Mouse (Mus musculus) heart, postnatal 25 days (tissue): ENCODE measurements at regions not wholly inside any gene's neighbourhood (a gene's known extent, or its start where the extent isn't known, plus 50 kb on each side); places are given as distances from the start of the nearest gene placed in this dataset.

ENCODE experiments used
- DNase-seq: peaks from one replicate; pipeline ENCODE4 v3.0.0; 2022; ENCODE audit warnings: low spot score
- intact Hi-C: fragments of 180-260 bp; cut with DNase I; formaldehyde crosslinking; loops from one replicate; pipeline ENCODE4 v1.15.1; 2025

DNA sequence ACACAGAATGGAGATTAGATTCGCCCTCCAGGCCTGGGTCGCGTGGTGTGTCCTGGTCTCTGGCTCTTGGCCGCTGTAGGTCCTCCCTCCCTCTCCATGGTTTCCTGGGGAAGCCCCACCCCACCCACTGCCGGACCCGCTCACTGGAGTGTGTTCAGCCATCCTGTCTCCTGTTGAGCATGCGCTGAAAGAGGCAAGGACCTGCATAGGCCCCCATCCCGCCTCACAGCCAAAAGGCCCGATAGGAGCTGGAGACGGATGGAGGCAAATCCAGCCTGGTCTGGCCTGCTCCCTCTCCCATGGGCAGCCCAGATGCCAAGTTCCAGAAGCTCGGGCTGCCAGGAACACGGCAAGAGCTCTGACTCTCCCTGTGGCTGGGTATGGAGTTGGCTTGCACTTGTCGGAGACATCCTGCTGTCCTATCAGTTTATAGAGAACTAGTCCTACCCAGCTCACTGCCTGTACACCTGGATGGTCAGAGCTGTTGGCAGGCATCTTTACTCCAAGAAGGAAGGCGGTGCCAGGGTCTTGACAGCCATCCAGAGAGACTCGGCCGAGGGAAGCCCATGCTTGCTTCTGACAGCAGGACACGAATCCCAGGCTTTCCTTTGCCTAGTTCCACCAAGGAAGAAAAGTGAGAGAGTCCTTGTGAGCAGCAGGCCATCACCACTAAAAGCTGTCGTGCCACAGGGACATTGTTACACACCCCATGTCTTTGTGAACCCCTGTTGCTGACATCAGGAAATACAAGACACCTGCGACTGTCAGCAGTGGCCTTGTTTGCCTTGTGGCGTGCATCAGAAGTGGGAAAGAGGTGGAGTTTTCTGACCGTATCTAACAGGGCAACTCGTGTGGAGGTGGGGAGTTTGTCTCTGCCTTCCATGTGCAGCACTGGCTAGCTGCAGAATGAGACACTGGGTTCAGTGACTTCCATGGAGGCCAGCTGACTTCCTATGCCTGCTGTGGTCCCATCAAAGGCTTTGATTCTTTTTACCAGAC, 228.9 kb upstream of the Prok2 start:
- no peak for DNase-seq
- intact Hi-C loops, result no loop called here

GRCm38 (mm10) chr6:99953980-99954776, 228.0 kb upstream of the Prok2 start:
- no peak for DNase-seq
- intact Hi-C loops, result no loop called here

DNA sequence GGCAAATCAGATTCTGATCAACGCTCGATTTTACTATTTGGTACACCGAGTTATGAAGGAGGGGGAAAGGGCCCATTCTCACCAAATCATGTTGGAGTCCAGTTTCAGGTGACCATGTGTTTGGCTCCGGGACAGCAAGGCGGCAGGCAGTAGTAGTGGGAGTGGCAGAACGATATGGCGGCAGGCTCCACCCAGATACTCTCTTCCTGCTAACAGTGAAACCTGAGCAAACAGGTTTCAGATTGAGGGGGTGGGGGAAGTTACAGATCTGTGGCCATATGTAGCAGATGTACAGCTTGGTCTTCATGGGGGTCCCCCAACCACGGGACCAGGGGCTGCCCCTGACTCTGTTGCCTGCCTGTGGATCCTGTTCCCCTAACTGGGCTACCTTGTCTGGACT, 224.6 kb upstream of the Prok2 start:
- DNase-seq, result no peak
- intact Hi-C loops, result no loop called here

- intact Hi-C loops, result no loop called here
- DNase-seq, result no peak
Measured at GRCm38 (mm10) chr6:99946917-99947316, 220.7 kb upstream of the Prok2 start.

GRCm38 (mm10) chr6:99946481-99946880, 220.3 kb upstream of the Prok2 start:
- intact Hi-C loops, result no loop called here
- DNase-seq, result no peak

GRCm38 (mm10) chr6:99945691-99946090, 219.5 kb upstream of the Prok2 start:
- DNase-seq, result no peak
- intact Hi-C loops, result no loop called here

DNA sequence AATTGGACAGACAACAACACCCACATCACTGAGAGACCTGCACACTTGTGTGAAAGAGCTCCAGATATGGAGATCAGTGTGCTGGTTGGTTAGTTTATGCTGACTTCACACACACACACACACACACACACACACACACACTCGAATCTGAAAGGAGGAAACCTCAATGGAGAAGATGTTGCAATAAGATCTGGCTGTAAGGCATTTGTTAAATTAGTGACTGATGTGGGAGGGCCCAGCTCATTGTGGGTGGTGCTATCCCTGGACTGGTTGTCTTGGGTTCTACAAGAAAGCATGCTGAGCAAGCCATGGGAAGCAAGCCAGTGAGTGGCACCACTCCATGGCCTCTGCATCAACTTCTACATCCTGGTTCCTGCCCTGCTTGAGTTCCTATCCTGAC, 216.8 kb upstream of the Prok2 start:
- no peak for DNase-seq

GRCm38 (mm10) chr6:99940118-99940517, 213.9 kb upstream of the Prok2 start:
- no peak for DNase-seq
- intact Hi-C loops, result no loop called here

More for the DNA sequence above, 216.8 kb upstream of the Prok2 start:
- intact Hi-C loops, result no loop called here

- intact Hi-C loops, result no loop called here
- DNase-seq, result no peak
Measured at GRCm38 (mm10) chr6:99939382-99939781, 213.2 kb upstream of the Prok2 start.

DNA sequence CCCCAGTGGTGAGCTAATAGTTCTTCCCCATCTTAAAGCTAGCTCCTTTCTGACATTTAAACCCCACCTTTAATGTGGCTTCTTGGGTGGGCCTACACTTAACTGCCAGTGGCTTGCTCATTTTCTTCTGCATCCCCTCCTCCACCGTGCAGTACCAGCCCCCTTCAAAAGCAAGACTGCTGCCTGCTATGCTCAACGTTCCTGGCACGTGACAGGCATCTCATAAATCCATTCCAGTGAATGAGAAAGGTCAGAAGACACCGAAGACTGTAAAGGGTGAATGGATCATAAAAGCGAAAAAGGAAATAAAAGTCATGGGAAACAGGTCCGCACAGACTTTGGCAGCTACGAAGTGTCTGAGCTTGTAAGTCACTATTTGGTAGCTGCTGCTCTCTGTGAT, 212.8 kb upstream of the Prok2 start:
- DNase-seq, result no peak
- intact Hi-C loops, result no loop called here

- intact Hi-C loops, result no loop called here
- no peak for DNase-seq
Measured at GRCm38 (mm10) chr6:99936716-99937115, 210.5 kb upstream of the Prok2 start.

- no peak for DNase-seq
- intact Hi-C loops, result no loop called here
Measured at GRCm38 (mm10) chr6:99935373-99935772, 209.2 kb upstream of the Prok2 start.

DNA sequence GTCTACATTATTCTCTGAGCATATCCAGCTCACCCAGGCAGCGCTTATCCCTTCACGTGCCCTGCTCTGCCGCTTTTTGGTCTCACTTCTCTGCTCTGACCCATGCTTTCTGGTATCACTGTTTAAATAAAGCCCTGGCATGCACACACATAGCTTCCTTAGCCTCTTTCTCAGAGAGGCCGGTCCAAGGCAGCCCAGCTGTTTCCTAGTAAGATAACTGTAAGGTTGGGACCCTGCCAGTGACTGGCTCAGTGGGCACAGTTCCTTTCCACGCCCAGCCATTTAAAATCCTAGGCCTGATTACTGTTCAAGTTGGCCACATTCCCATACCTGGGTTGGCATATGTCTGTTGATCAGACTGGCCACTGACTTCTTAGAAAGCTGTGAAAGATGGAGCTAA, 208.2 kb upstream of the Prok2 start:
- DNase-seq, result no peak
- intact Hi-C loops, result no loop called here

DNA sequence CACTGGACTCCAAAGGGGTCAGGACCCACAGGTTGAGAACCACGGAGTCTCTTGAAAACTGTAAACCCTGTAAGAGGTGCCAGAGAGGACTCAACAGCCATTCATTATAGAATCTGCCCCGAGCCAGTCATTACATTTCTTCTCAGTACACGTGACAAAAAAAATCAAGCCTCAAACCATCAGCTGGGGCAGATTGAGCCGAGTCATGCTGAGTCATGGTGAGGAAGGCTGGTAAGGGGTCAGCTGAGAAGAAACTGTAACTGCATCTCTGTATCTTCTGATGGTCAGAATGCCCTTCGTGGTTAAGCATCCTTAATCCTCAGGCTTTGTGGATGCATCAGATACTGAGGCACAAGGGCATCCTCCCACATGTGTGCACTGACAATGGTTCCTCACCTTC, 207.2 kb upstream of the Prok2 start:
- intact Hi-C loops, result no loop called here
- DNase-seq, result no peak

GRCm38 (mm10) chr6:99932923-99933322, 206.7 kb upstream of the Prok2 start:
- DNase-seq, result no peak
- intact Hi-C loops, result no loop called here

DNA sequence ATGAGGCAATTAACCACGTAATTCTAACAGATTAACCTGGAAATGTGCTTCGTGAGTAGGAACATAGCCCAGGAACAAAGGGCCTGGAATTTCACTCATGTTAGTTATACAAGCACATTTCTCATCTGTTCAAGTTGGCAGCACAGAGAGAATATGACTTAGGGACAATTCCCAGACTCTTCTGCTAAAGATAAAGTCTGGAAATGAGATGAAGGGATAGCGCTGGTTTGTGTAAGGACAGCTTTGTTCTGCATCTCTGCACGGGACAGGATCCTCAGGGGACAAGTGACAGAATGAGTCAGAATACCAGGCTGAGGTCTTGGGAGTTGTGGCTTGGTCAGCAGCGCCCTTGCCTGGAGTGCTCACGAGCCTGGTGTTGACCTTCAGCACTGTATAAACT, 206.2 kb upstream of the Prok2 start:
- intact Hi-C loops, result no loop called here
- DNase-seq, result no peak

DNA sequence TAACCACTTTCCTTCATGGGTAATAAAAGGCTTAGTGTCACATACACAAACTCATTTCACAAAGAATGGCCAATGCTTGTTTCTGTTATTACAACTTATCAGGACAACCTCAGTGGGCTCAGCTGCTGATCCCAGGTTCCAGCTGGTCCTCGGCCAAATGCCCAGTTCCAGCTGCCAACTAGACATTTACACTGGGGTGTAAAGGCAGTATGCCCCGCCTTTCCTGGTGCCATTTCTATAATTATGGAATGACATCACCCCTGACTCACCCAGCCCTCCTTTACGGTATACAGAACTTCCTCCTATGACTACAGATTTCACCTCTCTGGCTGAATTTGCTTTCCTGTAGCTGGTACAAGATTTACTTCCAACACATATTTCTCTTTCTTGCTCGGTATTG, 205.4 kb upstream of the Prok2 start:
- intact Hi-C loops, result no loop called here
- DNase-seq, result no peak

GRCm38 (mm10) chr6:99930316-99930715, 204.1 kb upstream of the Prok2 start:
- intact Hi-C loops, result no loop called here

GRCm38 (mm10) chr6:99927933-99928555, 201.9 kb upstream of the Prok2 start:
- intact Hi-C loops, result no loop called here
- DNase-seq, result no peak

More at GRCm38 (mm10) chr6:99930316-99930715, 204.1 kb upstream of the Prok2 start:
- DNase-seq, result no peak

- intact Hi-C loops, result no loop called here
- DNase-seq, result no peak
Measured at GRCm38 (mm10) chr6:99924181-99924580, 198.0 kb upstream of the Prok2 start.

DNA sequence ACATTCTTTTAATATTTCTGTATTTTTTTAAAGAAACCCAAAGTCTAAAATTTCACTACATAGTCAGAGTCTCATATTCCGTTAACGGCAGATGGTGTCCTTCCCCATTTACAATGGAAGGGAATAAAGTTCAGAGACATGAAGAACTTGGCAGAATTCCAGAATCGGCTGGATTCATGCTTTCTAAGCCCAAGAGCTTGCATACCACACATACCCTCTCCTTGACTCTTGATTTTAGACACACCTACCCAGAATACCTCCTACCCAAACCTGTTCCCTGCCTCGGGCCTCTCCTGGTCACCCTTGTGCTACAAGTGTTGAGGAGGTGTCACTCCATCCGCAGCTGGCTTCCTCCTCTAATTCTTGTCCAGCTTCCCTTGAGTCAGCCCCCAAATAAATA, 195.8 kb upstream of the Prok2 start:
- DNase-seq, result no peak
- intact Hi-C loops, result no loop called here
